Mouse (Mus musculus) cerebellum, adult 2 months (tissue): ENCODE measurements around the gene Grk5.

Source experiments
- CTCF ChIP-seq: fragments of 200-500 bp; IDR thresholded peaks from 2 replicates; pipeline ENCODE4 v1.5.1; 2011; ENCODE audit warnings: low read depth, mild to moderate bottlenecking, control low read depth, low read length, moderate library complexity, borderline replicate concordance; ENCODE audit not compliant: insufficient read depth
- POLR2A ChIP-seq: fragments of 200-500 bp; IDR thresholded peaks from 2 replicates; pipeline ENCODE4 v1.6.1; 2011; ENCODE audit warnings: low read length, control low read depth, borderline replicate concordance; ENCODE audit not compliant: insufficient read depth

GRCm38 (mm10) chr19:60981391-60981790, 91.8 kb downstream of the Grk5 start:
- no peak for TF ChIP-seq CTCF
- TF ChIP-seq POLR2A: no peak
